Mouse (Mus musculus): ENCODE results near the gene Zc3h10.

- TF ChIP-seq POLR2A (IDR thresholded peaks at IDR 0.05; ENCODE audit: extremely low read depth, insufficient read depth, low read length) (0 out of 2 replicates have a peak, but pooled peaks have one; percentile 6), CTCF (IDR thresholded peaks at IDR 0.05; ENCODE audit: extremely low read depth, insufficient read depth, low read length) (no peak)
Observed at GRCm38 (mm10) chr10:128492633-128493311, 54.8 kb downstream of the Zc3h10 start.

Measured in cortical plate, adult 2 months (tissue).